Mouse (Mus musculus) lung, adult 2 months (tissue): ENCODE results near the gene Gm49369. TPM values are rescaled to one million over a fixed set of nuclear protein-coding genes. Genes with fewer than 3 reads are reported as not detected.

ENCODE experiments used
- DNase-seq: peaks from one replicate; pipeline ENCODE4 v3.0.0; 2022
- H3K4me1 ChIP-seq: fragments of 200-500 bp; 2 replicates; pipeline ENCODE4 v1.6.1; 2011; ENCODE audit warnings: low read length; ENCODE audit not compliant: control insufficient read depth, insufficient read depth
- H3K4me3 ChIP-seq: fragments of 200-500 bp; replicated peaks from 2 replicates; pipeline ENCODE3; 2011; ENCODE audit warnings: low read depth, mild to moderate bottlenecking, control low read depth, low read length; ENCODE audit errors: extremely low read depth
- CTCF ChIP-seq: fragments of 200-500 bp; IDR thresholded peaks from 2 replicates; pipeline ENCODE4 v1.5.1; 2011; ENCODE audit warnings: mild to moderate bottlenecking, low read length, control low read depth; ENCODE audit not compliant: insufficient read depth
- POLR2A ChIP-seq: fragments of 200-500 bp; IDR thresholded peaks from 2 replicates; pipeline ENCODE4 v1.6.1; 2011; ENCODE audit warnings: low read depth, mild to moderate bottlenecking, control low read depth, low read length, borderline replicate concordance; ENCODE audit errors: extremely low read depth
- WGBS: fragments of 180-500 bp; shearing (Covaris S2); methylation state at CpG from one replicate; pipeline ENCODE4 v1.1.7; 2018; 5-methylcytosine and 5-hydroxymethylcytosine counted together
- polyA plus RNA-seq: library from polyadenylated mRNA; depleted of rRNA; stranded (reverse); fragments of >200 nt; gene quantifications from 2 replicates; pipeline ENCODE4 v1.2.3, GENCODE M21; 2012

Gene Gm49369
- polyA plus RNA-seq, 1 experiment: 0.24 TPM

DNA sequence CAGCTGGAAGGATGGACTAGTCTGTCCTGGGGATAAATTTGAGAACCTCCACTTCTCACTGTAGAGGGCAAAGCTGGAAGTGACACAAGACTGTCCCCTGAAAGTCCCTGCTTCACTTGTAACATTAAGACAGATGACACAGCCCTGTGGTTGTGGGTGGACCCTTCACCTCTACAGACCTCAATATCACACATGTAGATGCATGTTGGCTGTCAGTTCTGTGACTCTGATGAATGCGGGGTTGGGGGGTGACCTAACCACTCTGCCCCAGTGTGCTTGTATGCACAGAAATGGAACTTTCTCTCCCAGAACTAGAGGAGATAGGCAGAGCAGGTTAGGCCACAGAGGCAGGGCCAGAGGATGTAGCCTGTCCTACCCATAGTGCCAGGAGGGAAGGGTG lies 14.1 kb upstream of the Gm49369 start:
- no peak for DNase-seq
- H3K4me1 ChIP-seq: peaks cover 11% of the 10 kb centered on the region
- 93% methylated on average over 1 of the region's 1 CpGs for WGBS
- TF ChIP-seq CTCF (no peak), POLR2A (no peak)
- no peak overlapping the region for H3K4me3 ChIP-seq

- TF ChIP-seq CTCF (no peak), POLR2A (no peak)
- DNase-seq: no peak
- H3K4me3 ChIP-seq: no peak overlapping the region
- 87% methylated on average over 4 of the region's 4 CpGs for WGBS
- H3K4me1 ChIP-seq: peaks cover 9% of the 10 kb centered on the region
Measured at GRCm38 (mm10) chr7:142395472-142395871, 13.0 kb upstream of the Gm49369 start.

DNA sequence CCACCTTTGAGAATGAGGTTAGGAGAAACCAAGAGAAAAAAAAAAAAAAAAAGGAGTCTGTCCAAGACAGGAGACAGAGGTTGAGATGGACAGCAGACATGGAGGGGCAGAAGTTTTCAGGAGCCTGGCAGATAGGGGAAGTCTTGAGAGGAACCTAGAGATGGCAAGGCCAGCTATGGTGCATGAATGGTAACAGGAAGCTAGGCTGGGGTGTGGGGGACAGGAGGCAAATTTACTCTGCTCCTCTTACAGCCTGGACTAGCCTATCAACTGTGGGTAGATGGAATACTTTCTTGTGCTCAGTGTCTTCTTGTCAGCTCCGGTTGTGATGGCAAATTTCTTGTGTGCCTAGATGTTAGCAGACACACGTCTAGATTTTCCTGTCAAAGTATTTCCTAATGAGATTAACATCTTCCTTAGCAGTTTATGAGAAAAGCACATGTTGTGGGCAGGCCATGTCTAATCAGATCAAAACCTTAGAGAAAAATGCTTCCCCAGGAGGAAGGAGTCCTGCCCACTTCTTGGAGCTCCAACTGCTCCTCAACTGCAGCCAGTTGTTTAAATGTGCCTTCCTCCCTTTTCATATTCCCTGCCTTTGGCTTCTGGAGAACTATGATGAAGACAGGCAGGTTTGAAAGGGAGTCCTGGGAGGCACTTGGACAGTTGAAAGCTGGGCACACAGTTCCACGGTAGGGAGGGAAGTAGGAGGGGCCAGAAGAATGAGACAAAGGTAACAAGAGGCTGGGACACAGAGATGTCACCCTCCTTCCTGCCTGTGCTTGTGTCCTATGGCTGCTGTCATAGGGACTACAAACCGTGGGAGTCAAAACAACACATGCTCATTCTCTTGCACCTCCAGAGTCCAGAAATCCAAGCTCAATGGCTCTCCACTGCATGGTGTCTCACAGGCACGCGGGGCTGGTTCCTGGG lies 12.1 kb upstream of the Gm49369 start:
- Histone ChIP-seq H3K4me1 (peaks cover 9% of the 10 kb centered on the region), H3K4me3 (no peak overlapping the region)
- TF ChIP-seq POLR2A (no peak), CTCF (no peak)
- 47% methylated on average over 6 of the region's 6 CpGs for WGBS
- DNase-seq: no peak

- DNase-seq: no peak
- Histone ChIP-seq H3K4me1 (peaks cover 9% of the 10 kb centered on the region), H3K4me3 (no peak overlapping the region)
- TF ChIP-seq POLR2A (no peak), CTCF (no peak)
- 11% methylated on average over 4 of the region's 4 CpGs for WGBS
Measured at GRCm38 (mm10) chr7:142393191-142393590, 10.7 kb upstream of the Gm49369 start.

GRCm38 (mm10) chr7:142391609-142392008 lies 9.1 kb upstream of the Gm49369 start:
- WGBS: 52% methylated on average over 4 of the region's 4 CpGs
- DNase-seq: no peak
- Histone ChIP-seq H3K4me3 (no peak overlapping the region), H3K4me1 (peaks cover 11% of the 10 kb centered on the region)
- TF ChIP-seq CTCF (no peak), POLR2A (no peak)

GRCm38 (mm10) chr7:142391108-142391507 lies 8.6 kb upstream of the Gm49369 start:
- DNase-seq: no peak
- peaks cover 14% of the 10 kb centered on the region for H3K4me1 ChIP-seq
- TF ChIP-seq CTCF: no peak
- TF ChIP-seq POLR2A: no peak
- H3K4me3 ChIP-seq: no peak overlapping the region
- 75% methylated on average over 3 of the region's 3 CpGs for WGBS

DNA sequence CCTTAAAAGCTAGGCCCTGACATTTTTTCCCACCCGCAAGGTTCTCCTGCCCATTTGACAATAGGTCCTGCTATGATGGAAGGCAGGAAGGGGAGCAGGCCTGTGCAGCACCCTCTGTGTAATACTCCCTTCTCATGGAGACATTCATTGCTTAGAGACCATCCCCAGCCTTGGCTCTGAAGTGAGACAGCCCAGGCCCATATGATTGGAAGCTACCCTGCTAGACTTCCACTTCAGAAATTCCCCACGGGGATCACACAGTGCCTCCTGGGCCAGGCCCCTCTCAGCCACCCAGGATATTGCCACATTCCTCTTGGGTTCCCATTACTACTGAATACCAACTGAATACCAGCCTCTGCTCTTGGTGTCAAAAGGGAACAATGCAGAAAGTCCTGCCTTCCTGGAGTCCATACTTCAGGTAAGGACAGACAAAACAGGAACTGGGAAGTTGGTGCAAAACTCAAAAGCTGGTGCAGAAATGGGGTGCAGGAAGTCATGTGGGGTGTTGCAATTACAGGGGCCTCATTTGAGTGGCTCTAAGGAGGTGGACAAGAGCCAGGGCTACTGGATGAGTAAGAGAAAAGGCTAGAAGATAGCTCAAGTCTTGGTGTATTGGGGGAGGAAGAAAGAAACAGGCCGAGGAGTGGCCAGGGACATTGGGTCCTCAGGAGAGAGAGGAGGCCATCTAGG lies 7.6 kb upstream of the Gm49369 start:
- 81% methylated on average over 3 of the region's 3 CpGs for WGBS
- TF ChIP-seq POLR2A (no peak), CTCF (no peak)
- DNase-seq: no peak

DNA sequence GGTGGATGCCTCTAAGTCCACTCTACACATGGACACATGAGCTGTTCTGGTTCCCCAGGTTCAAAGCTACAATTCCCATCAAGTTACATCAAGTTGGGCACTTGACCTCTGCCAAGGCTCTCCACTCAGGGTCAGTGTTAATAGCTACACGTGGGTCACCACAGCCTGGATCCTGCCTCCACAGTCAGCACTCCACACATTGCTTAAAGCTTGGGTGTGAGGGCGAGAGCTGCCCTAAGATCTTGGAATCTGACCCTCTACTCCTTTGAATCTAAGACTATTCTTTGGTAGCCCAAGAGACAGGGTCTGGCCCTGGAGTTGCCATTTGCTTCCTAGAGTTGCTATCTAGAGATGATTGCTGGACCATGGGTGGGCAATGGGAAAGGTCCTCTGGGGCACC lies 6.3 kb upstream of the Gm49369 start:
- WGBS: 93% methylated on average over 2 of the region's 2 CpGs
- no peak for DNase-seq
- Histone ChIP-seq H3K4me3 (no peak overlapping the region), H3K4me1 (peaks cover 12% of the 10 kb centered on the region)
- TF ChIP-seq POLR2A (no peak), CTCF (no peak)

More for the DNA sequence above, 7.6 kb upstream of the Gm49369 start:
- H3K4me1 ChIP-seq: peaks cover 19% of the 10 kb centered on the region
- no peak overlapping the region for H3K4me3 ChIP-seq

- DNase-seq: no peak
- Histone ChIP-seq H3K4me3 (peak overlapping the region; percentile 45), H3K4me1 (peaks cover 9% of the 10 kb centered on the region)
- WGBS: 88% methylated on average over 1 of the region's 1 CpGs
- TF ChIP-seq POLR2A: no peak
- no peak for TF ChIP-seq CTCF
Measured at GRCm38 (mm10) chr7:142388198-142388597, 5.7 kb upstream of the Gm49369 start.
